Mouse (Mus musculus) ES-CJ7 (cell line): ENCODE data around the gene Ergic1.

ENCODE experiments used
- DNase-seq: peaks from one replicate; pipeline ENCODE4 v3.0.0; 2011; ENCODE audit warnings: low read depth, low spot score

The Ergic1 gene

GRCm38 (mm10) chr17:26699819-26700616, 138.7 kb downstream of the Ergic1 start:
- no peak for DNase-seq

GRCm38 (mm10) chr17:26701565-26701964, 140.3 kb downstream of the Ergic1 start:
- DNase-seq: no peak

GRCm38 (mm10) chr17:26702621-26703020, 141.3 kb downstream of the Ergic1 start:
- no peak for DNase-seq

- no peak for DNase-seq
Observed at GRCm38 (mm10) chr17:26703671-26704070, 142.4 kb downstream of the Ergic1 start.

GRCm38 (mm10) chr17:26705463-26706359, 144.4 kb downstream of the Ergic1 start:
- DNase-seq: no peak
